Mouse (Mus musculus): ENCODE measurements at regions not wholly inside any gene's neighbourhood (a gene's known extent, or its start where the extent isn't known, plus 50 kb on each side); places are given as distances from the start of the nearest gene placed in this dataset.

DNA sequence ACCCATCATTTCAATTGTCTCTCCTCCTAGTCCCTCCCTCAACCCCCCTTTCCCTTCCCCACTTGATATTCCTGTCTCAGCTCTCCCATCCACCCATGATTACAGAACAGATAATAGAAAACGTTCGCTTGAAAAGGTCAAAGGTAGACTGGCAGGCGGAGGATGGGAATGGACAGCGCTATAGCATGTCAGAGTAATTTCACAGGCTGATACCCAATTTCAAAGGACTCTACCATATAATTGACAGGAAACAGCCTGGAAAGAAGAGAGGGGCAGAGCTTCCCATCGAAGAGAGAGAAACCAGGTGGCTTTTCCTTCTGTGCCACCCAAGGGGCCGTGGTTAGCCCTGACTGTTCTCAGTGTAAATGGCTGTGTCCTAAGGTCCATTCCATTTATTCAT is 140.2 kb upstream of the Atxn1 start:
- no peak for TF ChIP-seq ZC3H11A (IDR thresholded peaks at IDR 0.05; ENCODE audit: borderline replicate concordance, low read depth, low read length)
- no peak for TF ChIP-seq MAFK (IDR thresholded peaks at IDR 0.05; ENCODE audit: insufficient read depth, low read depth, low read length)
- no peak for TF ChIP-seq CHD2 (IDR thresholded peaks at IDR 0.05; ENCODE audit: low read depth, low read length)
- TF ChIP-seq HCFC1 (IDR thresholded peaks at IDR 0.05; ENCODE audit: borderline replicate concordance, insufficient read depth, low read length) = no peak
- TF ChIP-seq ZNF384 (IDR thresholded peaks at IDR 0.05; ENCODE audit: low read depth, low read length) = no peak
- Histone ChIP-seq H3K36me3 (ENCODE audit: control insufficient read depth, insufficient read depth, low read length, poor library complexity, severe bottlenecking) (no peaks in the 10 kb centered on the region), H3K9me3 (ENCODE audit: control insufficient read depth, insufficient read depth, low read depth, low read length) (no peaks in the 10 kb centered on the region), H3K9ac (ENCODE audit: insufficient read depth, low read depth, low read length, poor library complexity, severe bottlenecking) (no peak overlapping the region), H3K4me1 (ENCODE audit: control insufficient read depth in 2 of 2, insufficient read depth in 2 of 2, low read length in 2 of 2, poor library complexity in 1 of 2) (no peaks in the 10 kb centered on the region), H3K4me3 (ENCODE audit: insufficient read depth in 1 of 2, low read depth in 1 of 2, low read length in 2 of 2, poor library complexity in 1 of 2, severe bottlenecking in 1 of 2) (no peak overlapping the region), H3K27ac (ENCODE audit: insufficient read depth, low read depth, low read length, poor library complexity, severe bottlenecking) (no peak overlapping the region)
- DNase-seq (ENCODE audit: low read depth, low spot score) = no peak
- in situ Hi-C loops (cut with MboI; ENCODE audit: low sequenced_read_pairs in 2 of 2, unreplicated experiment in 2 of 2) = no loop called here

GRCm38 (mm10) chr13:46098621-46099020 is 133.8 kb upstream of the Atxn1 start:
- Histone ChIP-seq H3K36me3 (ENCODE audit: control insufficient read depth, insufficient read depth, low read length, poor library complexity, severe bottlenecking) (no peaks in the 10 kb centered on the region), H3K27ac (ENCODE audit: insufficient read depth, low read depth, low read length, poor library complexity, severe bottlenecking) (no peak overlapping the region), H3K9ac (ENCODE audit: insufficient read depth, low read depth, low read length, poor library complexity, severe bottlenecking) (no peak overlapping the region), H3K4me1 (ENCODE audit: control insufficient read depth in 2 of 2, insufficient read depth in 2 of 2, low read length in 2 of 2, poor library complexity in 1 of 2) (no peaks in the 10 kb centered on the region), H3K9me3 (ENCODE audit: control insufficient read depth, insufficient read depth, low read depth, low read length) (no peaks in the 10 kb centered on the region), H3K4me3 (ENCODE audit: insufficient read depth in 1 of 2, low read depth in 1 of 2, low read length in 2 of 2, poor library complexity in 1 of 2, severe bottlenecking in 1 of 2) (no peak overlapping the region)
- in situ Hi-C loops (cut with MboI; ENCODE audit: low sequenced_read_pairs in 2 of 2, unreplicated experiment in 2 of 2) = no loop called here
- DNase-seq (ENCODE audit: low read depth, low spot score) = no peak
- TF ChIP-seq CHD2 (IDR thresholded peaks at IDR 0.05; ENCODE audit: low read depth, low read length) = no peak
- no peak for TF ChIP-seq ZNF384 (IDR thresholded peaks at IDR 0.05; ENCODE audit: low read depth, low read length)
- no peak for TF ChIP-seq ZC3H11A (IDR thresholded peaks at IDR 0.05; ENCODE audit: borderline replicate concordance, low read depth, low read length)
- no peak for TF ChIP-seq MAFK (IDR thresholded peaks at IDR 0.05; ENCODE audit: insufficient read depth, low read depth, low read length)
- no peak for TF ChIP-seq HCFC1 (IDR thresholded peaks at IDR 0.05; ENCODE audit: borderline replicate concordance, insufficient read depth, low read length)

DNA sequence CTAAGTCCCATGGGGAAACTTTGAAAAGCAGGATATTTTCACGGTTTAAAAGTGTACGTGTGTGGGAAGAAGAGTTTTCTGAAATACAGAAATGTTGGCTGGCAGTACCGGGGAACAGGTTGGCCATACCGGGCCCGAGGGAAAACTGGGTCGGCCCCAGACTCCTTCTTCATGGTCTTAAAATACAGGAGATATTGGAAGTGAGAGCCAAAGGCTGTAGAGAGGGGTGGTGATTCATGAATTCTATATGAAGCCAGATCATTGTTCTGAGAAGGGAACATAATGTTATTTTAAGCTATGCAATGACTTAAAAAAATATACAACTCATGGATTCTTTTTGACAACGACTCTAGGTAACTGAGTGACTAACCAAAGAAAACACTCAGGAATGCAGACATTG is 133.3 kb upstream of the Atxn1 start:
- no peaks in the 10 kb centered on the region for H3K4me1 ChIP-seq (ENCODE audit: control insufficient read depth in 2 of 2, insufficient read depth in 2 of 2, low read length in 2 of 2, poor library complexity in 1 of 2)
- no peaks in the 10 kb centered on the region for H3K9me3 ChIP-seq (ENCODE audit: control insufficient read depth, insufficient read depth, low read depth, low read length)
- no peak for DNase-seq (ENCODE audit: low read depth, low spot score)
- no peak overlapping the region for H3K4me3 ChIP-seq (ENCODE audit: insufficient read depth in 1 of 2, low read depth in 1 of 2, low read length in 2 of 2, poor library complexity in 1 of 2, severe bottlenecking in 1 of 2)
- in situ Hi-C loops (cut with MboI; ENCODE audit: low sequenced_read_pairs in 2 of 2, unreplicated experiment in 2 of 2) = no loop called here
- no peaks in the 10 kb centered on the region for H3K36me3 ChIP-seq (ENCODE audit: control insufficient read depth, insufficient read depth, low read length, poor library complexity, severe bottlenecking)
- no peak overlapping the region for H3K27ac ChIP-seq (ENCODE audit: insufficient read depth, low read depth, low read length, poor library complexity, severe bottlenecking)
- H3K9ac ChIP-seq (ENCODE audit: insufficient read depth, low read depth, low read length, poor library complexity, severe bottlenecking) = no peak overlapping the region
- TF ChIP-seq CHD2 (IDR thresholded peaks at IDR 0.05; ENCODE audit: low read depth, low read length) (no peak), ZC3H11A (IDR thresholded peaks at IDR 0.05; ENCODE audit: borderline replicate concordance, low read depth, low read length) (no peak), HCFC1 (IDR thresholded peaks at IDR 0.05; ENCODE audit: borderline replicate concordance, insufficient read depth, low read length) (no peak), MAFK (IDR thresholded peaks at IDR 0.05; ENCODE audit: insufficient read depth, low read depth, low read length) (no peak), ZNF384 (IDR thresholded peaks at IDR 0.05; ENCODE audit: low read depth, low read length) (no peak)

GRCm38 (mm10) chr13:46096968-46097367 is 132.2 kb upstream of the Atxn1 start:
- Histone ChIP-seq H3K9ac (ENCODE audit: insufficient read depth, low read depth, low read length, poor library complexity, severe bottlenecking) (no peak overlapping the region), H3K27ac (ENCODE audit: insufficient read depth, low read depth, low read length, poor library complexity, severe bottlenecking) (no peak overlapping the region), H3K4me1 (ENCODE audit: control insufficient read depth in 2 of 2, insufficient read depth in 2 of 2, low read length in 2 of 2, poor library complexity in 1 of 2) (no peaks in the 10 kb centered on the region), H3K9me3 (ENCODE audit: control insufficient read depth, insufficient read depth, low read depth, low read length) (no peaks in the 10 kb centered on the region), H3K36me3 (ENCODE audit: control insufficient read depth, insufficient read depth, low read length, poor library complexity, severe bottlenecking) (no peaks in the 10 kb centered on the region), H3K4me3 (ENCODE audit: insufficient read depth in 1 of 2, low read depth in 1 of 2, low read length in 2 of 2, poor library complexity in 1 of 2, severe bottlenecking in 1 of 2) (no peak overlapping the region)
- TF ChIP-seq MAFK (IDR thresholded peaks at IDR 0.05; ENCODE audit: insufficient read depth, low read depth, low read length) (no peak), CHD2 (IDR thresholded peaks at IDR 0.05; ENCODE audit: low read depth, low read length) (no peak), ZC3H11A (IDR thresholded peaks at IDR 0.05; ENCODE audit: borderline replicate concordance, low read depth, low read length) (no peak)
- peak; percentile 94 for DNase-seq (ENCODE audit: low read depth, low spot score)
- in situ Hi-C loops (cut with MboI; ENCODE audit: low sequenced_read_pairs in 2 of 2, unreplicated experiment in 2 of 2) = no loop called here

GRCm38 (mm10) chr13:46096416-46096815 is 131.6 kb upstream of the Atxn1 start:
- in situ Hi-C loops (cut with MboI; ENCODE audit: low sequenced_read_pairs in 2 of 2, unreplicated experiment in 2 of 2) = no loop called here
- Histone ChIP-seq H3K4me3 (ENCODE audit: insufficient read depth in 1 of 2, low read depth in 1 of 2, low read length in 2 of 2, poor library complexity in 1 of 2, severe bottlenecking in 1 of 2) (no peak overlapping the region), H3K36me3 (ENCODE audit: control insufficient read depth, insufficient read depth, low read length, poor library complexity, severe bottlenecking) (no peaks in the 10 kb centered on the region), H3K4me1 (ENCODE audit: control insufficient read depth in 2 of 2, insufficient read depth in 2 of 2, low read length in 2 of 2, poor library complexity in 1 of 2) (no peaks in the 10 kb centered on the region), H3K9me3 (ENCODE audit: control insufficient read depth, insufficient read depth, low read depth, low read length) (no peaks in the 10 kb centered on the region), H3K27ac (ENCODE audit: insufficient read depth, low read depth, low read length, poor library complexity, severe bottlenecking) (no peak overlapping the region), H3K9ac (ENCODE audit: insufficient read depth, low read depth, low read length, poor library complexity, severe bottlenecking) (no peak overlapping the region)
- TF ChIP-seq MAFK (IDR thresholded peaks at IDR 0.05; ENCODE audit: insufficient read depth, low read depth, low read length) (no peak), CHD2 (IDR thresholded peaks at IDR 0.05; ENCODE audit: low read depth, low read length) (no peak), HCFC1 (IDR thresholded peaks at IDR 0.05; ENCODE audit: borderline replicate concordance, insufficient read depth, low read length) (no peak)
- no peak for DNase-seq (ENCODE audit: low read depth, low spot score)

Measured in ES-E14 (cell line).